Mouse (Mus musculus) CH12F3 (cell line): ENCODE data around the gene Hist1h3f.

Experiments used
- in situ Hi-C: fragments of 300-500 bp; cut with MboI; formaldehyde crosslinking; loops from 2 replicates; pipeline ENCODE4 v1.14.3; 2020; ENCODE audit warnings: low sequenced_read_pairs

Gene Hist1h3f

GRCm38 (mm10) chr13:23593051-23593770 lies 49.4 kb downstream of the Hist1h3f start:
- in situ Hi-C loops, result loop anchor here (10.0 kb wide), 1 partner anchor 158 kb away; no protein-coding TSS in a partner anchor
